Mouse (Mus musculus) hematopoietic stem cell, adult 5-6 weeks (primary cell): ENCODE measurements at regions not wholly inside any gene's neighbourhood (a gene's known extent, or its start where the extent isn't known, plus 50 kb on each side); places are given as distances from the start of the nearest gene placed in this dataset.
A peak's percentile ranks its signal among the peaks of the same experiment; 100 is the strongest.

Experiments
- ATAC-seq, 2 experiments: fragments of 125-278 bp in 1 of 2; replicated peaks in 1 of 2; 2 replicates each; pipeline ENCODE4 v1.8.0; 2016 to 2017; ENCODE audit warnings: inconsistent platforms in 2 of 2, mild to moderate bottlenecking in 2 of 2, moderate number of reproducible peaks in 2 of 2, low read depth in 1 of 2, moderate TSS enrichment in 1 of 2; ENCODE audit not compliant: low FRiP score in 2 of 2, poor library complexity in 2 of 2, severe bottlenecking in 2 of 2, insufficient read depth in 1 of 2, low TSS enrichment in 1 of 2

DNA sequence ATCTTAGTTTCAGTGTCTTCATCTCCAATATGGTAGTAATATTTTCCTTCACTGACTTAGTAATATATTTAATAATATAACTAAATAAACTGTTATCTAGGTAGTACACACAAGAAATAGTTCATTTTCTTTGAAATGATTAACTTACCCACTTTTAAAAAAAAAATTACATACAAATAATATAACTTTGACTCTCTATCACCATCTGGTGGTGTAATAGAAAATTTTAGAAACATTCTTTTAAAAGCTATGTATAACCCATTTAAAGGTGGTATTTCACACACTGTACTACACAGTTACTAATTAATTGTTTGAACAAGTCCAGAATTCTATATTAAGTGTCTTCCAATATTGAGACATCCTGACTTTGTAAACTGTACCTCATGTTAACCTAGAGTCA lies 53.9 kb upstream of the Olfr266 start:
- no peak for ATAC-seq

DNA sequence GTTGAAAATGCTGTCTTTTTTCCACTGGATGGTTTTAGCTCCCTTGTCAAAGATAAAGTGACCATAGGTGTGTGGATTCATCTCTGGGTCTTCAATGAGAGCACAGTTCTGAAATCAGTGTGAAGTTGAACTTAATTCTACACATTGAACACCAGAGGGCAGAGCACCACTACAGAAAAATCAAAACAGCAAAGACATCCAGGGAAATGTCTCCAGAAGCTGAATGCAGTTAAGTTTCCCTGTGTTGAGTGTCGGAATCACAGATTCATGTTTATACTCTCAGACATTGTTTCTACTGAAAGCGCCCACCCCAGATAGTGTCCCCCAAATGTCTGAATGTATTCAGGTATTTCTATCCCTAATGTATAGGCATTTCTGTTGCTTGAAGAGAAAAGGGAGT lies 77.1 kb upstream of the Olfr266 start:
- peak in 1 of 2 experiments; percentile 46; a peak in 1 of 4 replicates for ATAC-seq

DNA sequence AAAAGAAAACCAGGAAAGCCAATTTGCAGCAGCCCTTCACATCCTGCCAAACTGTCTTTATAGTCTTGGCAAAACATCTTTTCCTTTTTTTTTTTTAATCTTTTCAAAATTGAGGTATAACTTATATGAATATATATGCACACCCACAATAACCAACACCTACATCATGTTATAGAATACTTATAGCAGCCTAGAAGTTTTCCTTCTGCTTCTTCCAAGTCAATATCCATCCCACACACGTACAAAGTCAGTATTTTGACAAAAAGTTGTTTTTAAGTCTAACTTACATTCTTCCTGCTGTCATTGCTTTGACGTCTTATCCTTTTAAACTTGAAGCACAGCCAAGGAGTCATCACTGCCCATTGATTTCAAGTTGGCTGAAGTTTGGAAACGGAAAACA lies 80.6 kb upstream of the Olfr266 start:
- no peak for ATAC-seq

DNA sequence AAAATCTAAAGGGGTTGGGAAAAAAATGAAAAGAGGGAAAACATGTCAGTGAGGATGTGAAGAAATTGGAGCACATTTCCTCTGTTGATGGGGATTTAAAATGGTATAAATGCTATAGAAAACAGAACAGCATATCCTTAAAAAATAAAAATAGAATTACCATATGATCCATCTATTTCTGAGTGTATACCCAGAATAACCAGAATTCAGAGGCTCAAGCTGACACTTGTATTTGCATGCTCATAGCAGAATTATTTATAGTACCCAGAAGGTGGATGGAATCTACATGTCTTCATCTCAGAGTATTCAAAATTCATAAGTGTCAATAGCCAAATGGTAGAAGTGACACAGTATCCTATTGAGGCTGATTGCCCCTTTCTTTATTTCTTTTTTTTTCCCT lies 99.9 kb upstream of the Kcna3 start:
- ATAC-seq = no peak

DNA sequence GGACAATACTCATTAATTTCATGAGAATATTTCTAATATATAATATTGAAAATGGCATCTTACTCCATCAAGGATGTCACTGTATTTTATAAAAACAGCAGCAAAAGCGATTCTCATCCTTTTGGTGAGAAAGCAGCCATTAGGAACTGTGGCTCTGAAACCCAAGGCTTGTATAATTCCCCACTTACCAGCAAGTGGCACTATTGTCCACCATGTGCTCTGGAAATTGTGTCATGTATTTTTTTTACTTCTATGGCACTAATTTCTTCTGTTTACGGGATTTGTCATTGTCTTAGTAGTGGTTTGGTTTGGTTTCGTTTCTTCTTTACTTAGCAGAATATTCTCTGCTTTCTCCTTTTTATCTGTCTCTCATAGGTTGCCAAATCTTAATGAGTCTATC lies 95.9 kb upstream of the Kcna3 start:
- ATAC-seq = peak; percentile 56 to 75; a peak in 2 of 4 replicates

DNA sequence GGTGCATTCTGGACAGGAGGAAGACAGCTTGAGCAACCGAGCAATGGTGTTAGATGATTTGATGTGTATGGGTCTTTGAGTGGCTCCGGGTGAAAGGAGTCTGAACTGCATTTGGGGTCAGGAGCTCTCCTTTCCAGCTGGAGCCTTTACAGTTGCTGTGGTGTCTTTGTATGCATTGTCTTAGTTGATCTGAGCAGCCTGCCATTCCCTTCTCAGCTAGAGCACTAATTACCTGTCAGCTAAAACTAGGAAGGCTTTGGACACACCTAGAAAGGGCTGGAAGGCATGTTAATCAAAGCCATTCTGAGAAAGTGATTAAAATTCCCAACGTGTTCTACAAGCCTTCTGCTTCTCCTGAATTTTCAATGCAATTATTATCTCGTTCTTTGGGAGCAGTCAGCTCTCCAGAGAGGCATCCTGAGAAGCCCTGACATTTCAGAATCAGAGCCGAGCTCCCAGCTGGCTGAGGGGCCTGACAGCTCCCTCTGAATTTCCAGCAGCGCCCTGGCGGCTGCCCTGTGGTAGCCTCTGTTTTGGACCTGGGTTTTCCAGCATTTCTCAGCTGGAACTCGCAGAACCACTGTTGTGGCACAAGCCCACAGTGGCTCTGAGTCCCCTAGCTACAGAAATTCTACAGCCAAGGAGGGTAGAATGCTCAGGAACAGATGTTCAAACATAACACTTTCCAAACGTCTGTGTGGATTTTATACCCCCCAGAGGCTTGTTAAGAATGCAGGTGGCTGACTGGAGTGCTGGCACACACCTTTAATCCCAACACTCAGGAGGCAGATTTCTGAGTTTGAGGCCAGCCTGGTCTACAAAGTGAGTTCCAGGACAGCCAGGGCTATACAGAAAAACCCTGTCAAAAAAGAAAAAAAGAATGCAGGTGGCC lies 80.2 kb upstream of the Kcna3 start:
- no peak for ATAC-seq

DNA sequence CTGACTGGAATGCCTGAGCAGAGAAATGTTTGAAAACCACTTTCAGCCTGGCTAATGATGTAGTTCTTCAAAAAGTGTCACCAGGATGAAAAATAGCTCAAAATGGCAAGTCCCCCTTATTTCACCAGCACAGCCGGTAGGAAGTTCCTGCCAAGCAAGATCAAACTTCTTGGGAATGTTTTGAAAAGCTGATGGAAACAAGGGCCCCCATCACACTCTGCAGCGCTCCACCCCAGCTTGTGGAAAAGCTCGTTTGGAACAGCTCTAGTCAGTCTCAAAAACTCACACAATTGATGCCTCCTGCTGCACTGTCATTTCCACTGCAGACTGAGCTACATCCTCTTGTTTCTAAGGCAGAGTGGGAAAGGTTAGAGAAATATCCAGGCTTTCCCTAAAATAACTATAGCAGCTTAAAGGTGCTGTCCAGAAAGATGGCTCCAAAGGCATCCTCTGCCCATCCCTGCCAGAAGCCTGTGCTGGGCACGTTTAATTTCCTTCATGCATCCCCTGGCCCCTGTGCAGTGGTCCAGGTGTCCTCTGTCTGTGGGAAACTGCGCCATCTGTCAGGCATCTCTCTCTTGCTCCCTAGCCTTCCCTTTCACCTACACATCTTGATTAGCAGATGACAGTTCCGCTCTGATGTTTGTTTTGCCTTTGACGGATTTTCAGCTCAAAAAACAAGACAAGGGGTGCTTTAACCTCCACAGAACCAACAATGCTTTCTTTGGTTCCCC lies 78.6 kb upstream of the Kcna3 start:
- no peak for ATAC-seq

DNA sequence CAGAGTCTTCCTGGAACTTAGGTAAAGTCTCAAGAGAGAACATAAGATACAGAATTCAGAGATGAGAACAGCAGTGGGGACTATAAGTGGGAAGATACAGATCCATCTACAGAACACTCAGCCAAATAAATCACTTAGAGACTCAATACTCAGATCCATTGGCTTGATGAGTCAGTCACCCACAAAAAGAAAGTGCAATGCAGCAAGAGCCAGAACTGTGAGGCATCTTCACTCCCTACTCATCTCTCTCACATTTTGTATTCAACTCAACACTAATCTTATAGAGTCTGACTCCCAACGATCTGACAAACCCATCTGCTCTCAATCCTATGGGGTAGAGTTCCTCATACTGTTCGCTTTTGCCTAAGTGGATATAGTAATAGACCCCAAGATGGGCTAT lies 77.8 kb upstream of the Kcna3 start:
- no peak for ATAC-seq

DNA sequence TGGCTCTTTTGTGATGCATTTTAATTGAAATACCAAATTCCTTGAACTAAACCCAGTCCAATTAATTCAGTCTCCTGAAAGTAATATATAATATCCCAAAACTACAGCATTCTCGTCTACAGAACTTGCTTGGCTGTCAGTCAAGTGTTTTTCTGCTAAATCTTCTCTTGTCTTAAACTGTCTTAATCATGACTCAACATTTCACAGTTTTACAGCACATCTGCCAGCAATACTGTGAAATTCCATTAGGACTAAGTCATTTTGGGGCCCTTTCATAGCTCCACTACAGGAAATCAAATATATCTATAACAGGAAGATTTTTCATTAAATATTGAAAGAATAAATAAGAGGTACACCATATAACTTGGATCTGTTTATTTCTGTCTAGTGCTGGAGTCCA lies 75.4 kb upstream of the Kcna3 start:
- ATAC-seq = no peak

DNA sequence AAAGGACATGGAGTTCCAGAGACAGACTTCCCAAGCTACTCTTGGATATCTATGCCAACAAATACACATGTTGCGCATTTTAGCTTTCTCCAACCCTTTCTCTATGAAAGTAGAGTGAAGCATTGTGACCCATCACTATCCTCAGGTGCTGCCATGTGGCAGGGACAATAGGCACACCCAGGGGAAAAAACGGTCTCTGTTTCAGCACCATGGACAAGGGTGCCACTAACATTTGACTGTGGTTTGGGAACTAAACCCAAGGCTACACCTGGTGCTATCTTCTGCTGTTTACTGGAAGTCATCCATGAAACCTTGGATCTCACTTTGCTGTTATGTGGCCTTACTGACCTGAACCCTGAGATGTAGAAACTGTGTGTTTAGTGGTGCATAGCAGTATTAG lies 73.5 kb upstream of the Kcna3 start:
- no peak for ATAC-seq

DNA sequence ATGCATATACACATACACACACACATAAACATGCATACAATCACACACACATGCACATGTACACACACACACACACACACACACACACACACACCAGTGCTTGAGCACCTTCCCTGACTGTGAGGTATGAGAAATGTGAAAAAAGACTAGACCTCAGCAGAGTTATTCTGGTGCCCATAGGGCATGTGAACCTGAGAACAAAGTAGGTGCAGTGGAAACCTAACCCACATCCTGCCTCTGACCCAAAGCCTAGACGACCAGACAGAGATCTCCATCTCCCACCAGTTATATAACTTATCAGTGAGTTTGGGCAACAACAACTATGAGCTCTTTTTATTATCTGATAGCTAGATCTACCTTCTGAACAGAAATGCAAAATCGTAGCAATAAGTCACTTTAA lies 69.8 kb upstream of the Kcna3 start:
- no peak for ATAC-seq

DNA sequence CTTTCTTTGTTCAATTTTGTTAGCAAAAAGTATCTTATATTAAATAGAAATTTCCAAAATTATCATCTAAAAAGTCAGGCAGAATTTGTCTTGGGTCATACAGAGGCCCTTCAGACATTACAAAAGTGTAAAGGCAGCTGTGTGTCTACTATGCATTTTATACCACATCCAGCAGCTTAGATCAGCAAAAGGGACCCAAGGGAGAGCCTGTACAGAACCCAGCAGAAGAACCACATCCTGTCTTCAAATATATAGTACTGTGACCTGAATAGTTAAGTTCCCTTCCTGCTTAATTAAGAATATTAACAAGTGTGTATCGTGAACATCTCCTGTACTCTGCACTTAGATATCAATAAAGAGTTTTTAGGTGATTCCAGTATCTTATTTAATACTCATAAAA lies 68.5 kb upstream of the Kcna3 start:
- no peak for ATAC-seq

DNA sequence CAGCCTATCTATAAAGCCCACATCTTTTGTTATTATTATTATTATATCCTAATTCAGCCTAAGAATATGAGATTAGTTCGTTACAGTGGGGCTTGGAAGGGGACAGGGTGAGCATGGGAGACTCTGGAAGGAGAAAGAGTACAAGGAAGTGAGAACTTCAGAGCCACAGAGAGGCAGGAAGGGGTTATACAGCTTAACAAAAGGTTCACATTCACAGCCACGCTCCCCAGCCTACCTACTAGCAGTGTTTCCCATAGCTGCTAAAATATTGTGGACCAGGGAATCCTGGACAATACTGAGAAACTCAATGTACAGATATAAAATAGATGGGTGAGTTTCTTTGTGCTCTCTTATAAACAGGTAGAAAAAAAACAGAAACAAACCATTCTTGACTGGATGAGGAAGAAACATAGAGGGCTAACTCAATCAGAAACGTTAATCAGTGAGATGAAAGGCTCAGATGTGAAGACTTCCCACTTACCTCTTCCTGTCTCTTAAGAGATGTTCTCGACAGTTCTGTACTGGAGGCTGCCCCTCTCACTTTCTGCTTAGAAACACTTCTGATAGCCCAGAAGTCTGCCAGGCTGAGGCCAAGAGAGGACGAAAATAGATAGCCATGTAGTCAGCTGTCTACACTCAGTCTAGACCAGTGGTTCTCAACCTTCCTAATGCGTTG lies 61.7 kb upstream of the Kcna3 start:
- no peak for ATAC-seq

DNA sequence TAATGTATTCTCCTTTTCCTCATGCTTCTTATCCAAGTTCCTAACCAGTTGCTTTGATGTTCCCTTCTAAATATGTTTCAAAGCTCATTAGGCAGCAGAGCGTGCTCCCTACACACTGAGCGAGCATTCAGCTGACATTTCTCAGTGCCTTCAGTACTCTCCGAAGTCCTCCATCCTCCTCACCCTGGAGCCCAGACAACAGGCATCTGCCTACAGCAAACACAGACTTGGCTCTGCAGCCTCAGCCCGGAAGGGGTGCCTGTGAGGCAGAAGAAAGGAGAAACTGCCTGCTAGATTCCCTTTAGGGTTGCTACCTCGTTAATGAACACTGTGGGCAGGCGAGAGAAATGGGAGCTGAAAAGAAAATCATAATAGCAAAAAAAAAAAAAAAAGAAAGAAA lies 57.2 kb upstream of the Kcna3 start:
- ATAC-seq = no peak

DNA sequence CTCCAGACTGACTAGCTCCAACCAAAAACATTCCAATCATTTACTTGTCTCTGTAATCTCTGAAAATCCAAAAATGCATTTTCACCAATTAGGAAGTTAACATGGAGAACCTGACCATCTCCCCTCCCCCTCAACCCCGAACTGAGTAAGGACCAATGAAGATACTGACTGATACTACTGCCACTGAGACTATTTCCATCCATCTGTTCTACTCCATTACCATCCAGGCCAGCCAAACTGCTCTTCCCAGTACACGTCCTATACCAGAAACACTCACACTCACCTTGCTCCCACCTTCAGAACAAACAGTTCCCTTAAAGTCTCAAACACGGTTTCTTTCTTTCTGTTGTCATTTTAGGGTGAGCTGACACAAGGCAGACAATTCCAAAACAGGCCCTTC lies 55.1 kb upstream of the Kcna3 start:
- ATAC-seq = no peak

DNA sequence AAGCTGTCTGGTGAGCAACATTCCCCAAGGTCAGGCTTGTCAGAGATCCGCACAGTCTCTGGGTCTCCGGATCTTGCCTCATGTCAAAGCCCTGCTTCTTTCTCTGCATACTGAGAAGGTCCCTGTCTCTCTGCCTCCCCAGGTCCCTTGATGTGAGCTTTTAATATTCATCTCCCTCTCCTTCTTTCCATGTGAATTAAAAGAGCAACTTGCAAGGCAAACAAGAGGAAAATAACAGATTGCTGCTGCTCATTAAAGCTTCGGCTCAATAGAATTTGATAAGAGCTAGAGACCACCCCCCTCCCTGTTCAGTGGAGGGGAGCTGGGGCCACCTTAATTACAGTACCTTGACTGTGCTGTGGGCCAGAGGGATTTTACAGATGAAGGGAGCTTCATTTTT lies 54.6 kb upstream of the Kcna3 start:
- ATAC-seq = no peak

DNA sequence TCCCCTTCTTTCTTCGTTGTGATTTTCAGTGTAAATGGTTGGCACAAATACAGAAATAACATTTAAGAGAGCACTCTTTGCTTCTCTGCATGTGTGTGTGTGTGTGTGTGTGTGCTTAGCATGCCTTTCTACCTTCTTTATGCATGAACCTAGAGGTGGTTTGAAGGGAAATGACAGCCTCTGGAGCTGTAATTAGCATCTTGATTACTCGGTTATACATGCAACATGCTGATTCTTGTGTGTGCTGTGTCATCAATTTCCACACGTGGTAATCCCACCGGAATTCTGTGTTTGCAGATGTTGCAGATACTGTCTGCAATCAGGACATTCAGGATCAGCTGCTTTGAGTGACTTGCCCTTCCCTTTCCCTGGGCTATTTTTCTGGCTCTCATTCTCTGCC lies 51.7 kb upstream of the Kcna3 start:
- no peak for ATAC-seq
